Mouse (Mus musculus): ENCODE results near the gene Pnpla1. TPM values are rescaled to one million over a fixed set of nuclear protein-coding genes. Genes with fewer than 3 reads are reported as not detected.

Gene Pnpla1
- polyA plus RNA-seq, 1 experiment: 0.01 TPM

- DNase-seq (ENCODE audit: low spot score): no peak
Observed at GRCm38 (mm10) chr17:28883941-28884516, 25.8 kb downstream of the Pnpla1 start.

GRCm38 (mm10) chr17:28885231-28885630 is 27.0 kb downstream of the Pnpla1 start:
- no peak for DNase-seq (ENCODE audit: low spot score)

- DNase-seq (ENCODE audit: low spot score): no peak
Observed at GRCm38 (mm10) chr17:28886266-28886665, 28.1 kb downstream of the Pnpla1 start.

GRCm38 (mm10) chr17:28894050-28894767 is 36.0 kb downstream of the Pnpla1 start:
- DNase-seq (ENCODE audit: low spot score): no peak

GRCm38 (mm10) chr17:28895217-28895875 is 37.1 kb downstream of the Pnpla1 start:
- DNase-seq (ENCODE audit: low spot score): no peak

GRCm38 (mm10) chr17:28896095-28896780 is 38.0 kb downstream of the Pnpla1 start:
- no peak for DNase-seq (ENCODE audit: low spot score)

GRCm38 (mm10) chr17:28897817-28898216 is 39.6 kb downstream of the Pnpla1 start:
- no peak for DNase-seq (ENCODE audit: low spot score)

- DNase-seq (ENCODE audit: low spot score): no peak
Observed at GRCm38 (mm10) chr17:28898249-28898648, 40.0 kb downstream of the Pnpla1 start.

GRCm38 (mm10) chr17:28899427-28899826 is 41.2 kb downstream of the Pnpla1 start:
- DNase-seq (ENCODE audit: low spot score): no peak

GRCm38 (mm10) chr17:28901559-28901958 is 43.3 kb downstream of the Pnpla1 start:
- DNase-seq (ENCODE audit: low spot score): no peak

GRCm38 (mm10) chr17:28904546-28905376 is 46.5 kb downstream of the Pnpla1 start:
- DNase-seq (ENCODE audit: low spot score): peak; percentile 65

- no peak for DNase-seq (ENCODE audit: low spot score)
Observed at GRCm38 (mm10) chr17:28905377-28905916, 47.2 kb downstream of the Pnpla1 start.

- DNase-seq (ENCODE audit: low spot score): no peak
Observed at GRCm38 (mm10) chr17:28907959-28908358, 49.7 kb downstream of the Pnpla1 start.

- no peak for DNase-seq (ENCODE audit: low spot score)
Observed at GRCm38 (mm10) chr17:28909252-28909941, 51.2 kb downstream of the Pnpla1 start.

- DNase-seq (ENCODE audit: low spot score): no peak
Observed at GRCm38 (mm10) chr17:28910139-28910538, 51.9 kb downstream of the Pnpla1 start.

GRCm38 (mm10) chr17:28913200-28913599 is 55.0 kb downstream of the Pnpla1 start:
- DNase-seq (ENCODE audit: low spot score): no peak

GRCm38 (mm10) chr17:28913940-28914339 is 55.7 kb downstream of the Pnpla1 start:
- DNase-seq (ENCODE audit: low spot score): no peak

- no peak for DNase-seq (ENCODE audit: low spot score)
Observed at GRCm38 (mm10) chr17:28915060-28915628, 56.9 kb downstream of the Pnpla1 start, which contains the start of gene 4930539E08Rik. TSS of gene 4930539E08Rik (minus strand) at chr17:28915324.

- DNase-seq (ENCODE audit: low spot score): no peak
Observed at GRCm38 (mm10) chr17:28916520-28916919, 58.3 kb downstream of the Pnpla1 start.

- no peak for DNase-seq (ENCODE audit: low spot score)
Observed at GRCm38 (mm10) chr17:28921086-28921485, 62.9 kb downstream of the Pnpla1 start.

All from urinary bladder, adult 2 months (tissue).